Mouse (Mus musculus) lung, embryonic 15.5 days (tissue): ENCODE measurements at regions not wholly inside any gene's neighbourhood (a gene's known extent, or its start where the extent isn't known, plus 50 kb on each side); places are given as distances from the start of the nearest gene placed in this dataset.
A peak's percentile ranks its signal among the peaks of the same experiment; 100 is the strongest.
"Not testable (repeated sequence)": the region's sequence is repeated elsewhere in the genome, so short reads cannot be mapped to it uniquely, and the experiment has no call there.

Experiments used
- ATAC-seq: fragments of 200-750 bp; cut with Nextera tagmentation; 2 replicates; pipeline ENCODE4 v1.8.0; 2017; ENCODE audit warnings: moderate number of reproducible peaks, borderline replicate concordance; ENCODE audit not compliant: low FRiP score, low TSS enrichment; ENCODE audit errors: extremely low read depth
- H3K27ac ChIP-seq: fragments of 300-500 bp; sonication (generic); 2 replicates; pipeline ENCODE4 v1.5.1; 2015; ENCODE audit warnings: moderate library complexity, mild to moderate bottlenecking, inconsistent platforms
- H3K27me3 ChIP-seq: fragments of 300-500 bp; sonication (generic); 2 replicates; pipeline ENCODE4 v1.6.1; 2015; ENCODE audit warnings: inconsistent platforms
- H3K36me3 ChIP-seq: fragments of 300-500 bp; sonication (generic); 2 replicates; pipeline ENCODE4 v1.6.1; 2015; ENCODE audit warnings: inconsistent platforms
- H3K4me1 ChIP-seq: fragments of 300-500 bp; sonication (generic); 2 replicates; pipeline ENCODE4 v1.6.1; 2015; ENCODE audit warnings: inconsistent platforms
- H3K4me2 ChIP-seq: fragments of 300-500 bp; sonication (generic); 2 replicates; pipeline ENCODE4 v1.6.1; 2015; ENCODE audit warnings: inconsistent platforms, mild to moderate bottlenecking, moderate library complexity
- H3K4me3 ChIP-seq: fragments of 300-500 bp; sonication (generic); 2 replicates; pipeline ENCODE4 v1.5.1; 2015; ENCODE audit warnings: mild to moderate bottlenecking, inconsistent platforms
- H3K9ac ChIP-seq: fragments of 300-500 bp; sonication (generic); 2 replicates; pipeline ENCODE4 v1.6.1; 2015; ENCODE audit warnings: inconsistent platforms
- H3K9me3 ChIP-seq: fragments of 300-500 bp; sonication (generic); 2 replicates; pipeline ENCODE4 v1.6.1; 2016; ENCODE audit warnings: inconsistent platforms
- whole genome bisulfite sequencing: fragments of 180-500 bp; shearing (Covaris S2); methylation state at CpG from one replicate; pipeline ENCODE4 v1.1.7; 2015; 5-methylcytosine and 5-hydroxymethylcytosine counted together

GRCm38 (mm10) chr12:70654546-70654945 is 170.8 kb upstream of the Frmd6 start:
- no peak overlapping the region for H3K27ac ChIP-seq
- H3K36me3 ChIP-seq = no peaks in the 10 kb centered on the region
- 29% methylated on average over 3 of the region's 3 CpGs for WGBS
- ATAC-seq = peak; percentile 85
- no peak overlapping the region for H3K9ac ChIP-seq
- H3K9me3 ChIP-seq = no peaks in the 10 kb centered on the region
- no peak overlapping the region for H3K4me3 ChIP-seq
- peaks cover 37% of the 10 kb centered on the region for H3K4me1 ChIP-seq
- H3K27me3 ChIP-seq = no peaks in the 10 kb centered on the region
- no peak overlapping the region for H3K4me2 ChIP-seq

- H3K27me3 ChIP-seq = no peaks in the 10 kb centered on the region
- H3K4me3 ChIP-seq = no peak overlapping the region
- peaks cover 29% of the 10 kb centered on the region for H3K4me1 ChIP-seq
- H3K9me3 ChIP-seq = no peaks in the 10 kb centered on the region
- H3K9ac ChIP-seq = no peak overlapping the region
- H3K27ac ChIP-seq = no peak overlapping the region
- H3K36me3 ChIP-seq = no peaks in the 10 kb centered on the region
- H3K4me2 ChIP-seq = no peak overlapping the region
- WGBS = 98% methylated on average over 2 of the region's 2 CpGs
- ATAC-seq = no peak
Observed at GRCm38 (mm10) chr12:70655411-70655811, 169.9 kb upstream of the Frmd6 start.

GRCm38 (mm10) chr12:70655900-70656544 is 169.3 kb upstream of the Frmd6 start:
- 71% methylated on average over 8 of the region's 8 CpGs for WGBS
- ATAC-seq = no peak
- Histone ChIP-seq H3K4me1 (peaks cover 29% of the 10 kb centered on the region), H3K4me3 (no peak overlapping the region), H3K36me3 (no peaks in the 10 kb centered on the region), H3K27ac (no peak overlapping the region), H3K9ac (no peak overlapping the region), H3K27me3 (no peaks in the 10 kb centered on the region), H3K4me2 (no peak overlapping the region), H3K9me3 (no peaks in the 10 kb centered on the region)

- Histone ChIP-seq H3K9me3 (no peaks in the 10 kb centered on the region), H3K9ac (no peak overlapping the region), H3K4me2 (no peak overlapping the region), H3K4me3 (no peak overlapping the region), H3K4me1 (peaks cover 29% of the 10 kb centered on the region), H3K36me3 (no peaks in the 10 kb centered on the region), H3K27ac (no peak overlapping the region), H3K27me3 (no peaks in the 10 kb centered on the region)
- ATAC-seq = no peak
- 27% methylated on average over 7 of the region's 7 CpGs for WGBS
Observed at GRCm38 (mm10) chr12:70656805-70657492, 168.4 kb upstream of the Frmd6 start.

GRCm38 (mm10) chr12:70657493-70657810 is 167.9 kb upstream of the Frmd6 start:
- Histone ChIP-seq H3K4me2 (no peak overlapping the region), H3K27me3 (no peaks in the 10 kb centered on the region), H3K4me3 (no peak overlapping the region), H3K36me3 (no peaks in the 10 kb centered on the region), H3K4me1 (peaks cover 29% of the 10 kb centered on the region), H3K27ac (no peak overlapping the region), H3K9ac (no peak overlapping the region), H3K9me3 (no peaks in the 10 kb centered on the region)
- 71% methylated on average over 3 of the region's 3 CpGs for WGBS
- ATAC-seq = no peak

- H3K4me1 ChIP-seq = peaks cover 29% of the 10 kb centered on the region
- WGBS = 87% methylated on average over 5 of the region's 5 CpGs
Observed at GRCm38 (mm10) chr12:70658106-70658505, 167.2 kb upstream of the Frmd6 start.

GRCm38 (mm10) chr12:70660388-70660787 is 164.9 kb upstream of the Frmd6 start:
- H3K27me3 ChIP-seq = no peaks in the 10 kb centered on the region
- H3K4me2 ChIP-seq = no peak overlapping the region
- H3K4me1 ChIP-seq = peaks cover 15% of the 10 kb centered on the region
- H3K4me3 ChIP-seq = no peak overlapping the region
- no peak overlapping the region for H3K9ac ChIP-seq
- H3K9me3 ChIP-seq = no peaks in the 10 kb centered on the region
- H3K27ac ChIP-seq = no peak overlapping the region
- no peaks in the 10 kb centered on the region for H3K36me3 ChIP-seq
- 62% methylated on average over 4 of the region's 4 CpGs for WGBS
- no peak for ATAC-seq

More at GRCm38 (mm10) chr12:70658106-70658505, 167.2 kb upstream of the Frmd6 start:
- no peak for ATAC-seq
- Histone ChIP-seq H3K36me3 (no peaks in the 10 kb centered on the region), H3K9me3 (no peaks in the 10 kb centered on the region), H3K9ac (no peak overlapping the region), H3K27me3 (no peaks in the 10 kb centered on the region), H3K27ac (no peak overlapping the region), H3K4me2 (no peak overlapping the region), H3K4me3 (no peak overlapping the region)

GRCm38 (mm10) chr12:70668158-70668557 is 157.2 kb upstream of the Frmd6 start:
- not testable (repeated sequence) for H3K36me3 ChIP-seq, ATAC-seq, H3K9me3 ChIP-seq, H3K27ac ChIP-seq, H3K4me1 ChIP-seq, H3K4me3 ChIP-seq, H3K4me2 ChIP-seq, H3K9ac ChIP-seq, H3K27me3 ChIP-seq
- WGBS = 96% methylated on average over 6 of the region's 8 CpGs

GRCm38 (mm10) chr12:70672115-70672514 is 153.2 kb upstream of the Frmd6 start:
- Histone ChIP-seq H3K27me3 (no peaks in the 10 kb centered on the region), H3K9me3 (no peaks in the 10 kb centered on the region), H3K36me3 (no peaks in the 10 kb centered on the region), H3K4me2 (no peak overlapping the region), H3K9ac (no peak overlapping the region), H3K4me3 (no peak overlapping the region), H3K4me1 (0 out of 2 replicates have a peak, but pooled peaks cover 3% of the 10 kb centered on the region), H3K27ac (no peak overlapping the region)
- 79% methylated on average over 7 of the region's 7 CpGs for WGBS
- ATAC-seq = no peak

GRCm38 (mm10) chr12:70673188-70673587 is 152.1 kb upstream of the Frmd6 start:
- no peak overlapping the region for H3K4me2 ChIP-seq
- H3K9me3 ChIP-seq = no peaks in the 10 kb centered on the region
- H3K4me1 ChIP-seq = 0 out of 2 replicates have a peak, but pooled peaks cover 3% of the 10 kb centered on the region
- 68% methylated on average over 11 of the region's 11 CpGs for WGBS
- H3K27ac ChIP-seq = no peak overlapping the region
- H3K27me3 ChIP-seq = no peaks in the 10 kb centered on the region
- H3K4me3 ChIP-seq = no peak overlapping the region
- no peak overlapping the region for H3K9ac ChIP-seq
- no peak for ATAC-seq
- no peaks in the 10 kb centered on the region for H3K36me3 ChIP-seq

- no peak overlapping the region for H3K9ac ChIP-seq
- WGBS = 72% methylated on average over 2 of the region's 2 CpGs
- H3K9me3 ChIP-seq = no peaks in the 10 kb centered on the region
- no peaks in the 10 kb centered on the region for H3K36me3 ChIP-seq
- no peak overlapping the region for H3K27ac ChIP-seq
- no peak overlapping the region for H3K4me3 ChIP-seq
- no peak for ATAC-seq
- 0 out of 2 replicates have a peak, but pooled peaks cover 3% of the 10 kb centered on the region for H3K4me1 ChIP-seq
- H3K27me3 ChIP-seq = no peaks in the 10 kb centered on the region
- H3K4me2 ChIP-seq = no peak overlapping the region
Observed at GRCm38 (mm10) chr12:70674144-70674543, 151.2 kb upstream of the Frmd6 start.

GRCm38 (mm10) chr12:70675846-70676245 is 149.5 kb upstream of the Frmd6 start:
- Histone ChIP-seq H3K4me2 (no peak overlapping the region), H3K36me3 (no peaks in the 10 kb centered on the region), H3K9ac (no peak overlapping the region), H3K4me1 (0 out of 2 replicates have a peak, but pooled peaks cover 3% of the 10 kb centered on the region), H3K9me3 (no peaks in the 10 kb centered on the region), H3K4me3 (no peak overlapping the region), H3K27ac (no peak overlapping the region), H3K27me3 (no peaks in the 10 kb centered on the region)
- no peak for ATAC-seq
- 52% methylated on average over 6 of the region's 6 CpGs for WGBS
